Mouse (Mus musculus) thymus, postnatal 10 days (tissue): ENCODE results near the gene Degs2.
A peak's percentile ranks its signal among the peaks of the same experiment; 100 is the strongest.

Experiments used
- DNase-seq, 2 experiments: peaks; one replicate each; pipeline ENCODE4 v3.0.0; 2021; ENCODE audit warnings: low spot score in 2 of 2

The Degs2 gene

DNA sequence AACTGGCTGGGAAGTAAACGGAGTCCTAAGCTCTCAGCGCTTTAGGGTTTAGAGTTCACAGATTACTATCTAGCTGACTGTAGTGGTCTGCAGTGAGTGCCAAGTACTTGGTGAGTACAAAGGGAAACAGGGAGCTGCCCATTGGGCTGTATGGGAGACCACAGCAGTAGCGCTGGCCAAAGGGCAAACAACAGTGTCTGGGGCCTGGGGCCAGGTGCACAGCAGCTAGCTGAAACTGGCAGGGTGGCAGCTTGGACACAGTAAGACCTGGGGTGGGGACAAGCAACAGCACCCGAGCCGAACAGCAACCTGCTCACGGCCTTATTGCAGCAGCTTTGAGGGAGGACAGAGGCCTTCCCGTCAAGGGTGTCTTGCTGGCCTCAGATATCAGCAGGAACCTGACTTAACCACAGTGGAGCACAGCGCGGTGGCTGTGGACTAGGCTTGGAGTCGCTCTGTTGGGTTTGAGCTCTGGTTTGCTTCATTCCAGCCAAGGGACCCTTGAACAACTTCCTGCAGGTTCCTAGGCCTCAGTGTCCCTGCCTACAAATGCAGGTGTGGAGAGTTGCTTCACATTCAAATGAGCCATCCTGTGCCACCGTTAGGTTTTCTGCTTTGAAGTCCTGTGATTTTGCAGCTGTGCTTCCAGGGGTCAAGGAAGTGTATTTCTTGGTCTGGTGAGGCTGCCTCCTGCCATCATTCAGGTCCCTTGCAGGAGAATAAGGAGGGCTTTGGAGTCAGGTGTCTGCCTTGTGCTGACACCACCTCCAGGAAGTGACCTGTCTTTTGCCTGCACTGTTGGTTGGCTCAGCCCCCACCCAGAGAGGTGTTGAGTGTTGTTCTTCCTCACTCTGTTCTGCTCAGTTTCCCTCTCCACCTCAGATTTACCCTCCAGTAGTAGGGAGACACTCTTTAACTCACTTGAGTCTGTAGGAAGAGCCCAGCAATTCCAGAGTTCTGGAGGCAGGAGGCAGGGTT lies 48.5 kb downstream of the Degs2 start:
- DNase-seq = no peak

DNA sequence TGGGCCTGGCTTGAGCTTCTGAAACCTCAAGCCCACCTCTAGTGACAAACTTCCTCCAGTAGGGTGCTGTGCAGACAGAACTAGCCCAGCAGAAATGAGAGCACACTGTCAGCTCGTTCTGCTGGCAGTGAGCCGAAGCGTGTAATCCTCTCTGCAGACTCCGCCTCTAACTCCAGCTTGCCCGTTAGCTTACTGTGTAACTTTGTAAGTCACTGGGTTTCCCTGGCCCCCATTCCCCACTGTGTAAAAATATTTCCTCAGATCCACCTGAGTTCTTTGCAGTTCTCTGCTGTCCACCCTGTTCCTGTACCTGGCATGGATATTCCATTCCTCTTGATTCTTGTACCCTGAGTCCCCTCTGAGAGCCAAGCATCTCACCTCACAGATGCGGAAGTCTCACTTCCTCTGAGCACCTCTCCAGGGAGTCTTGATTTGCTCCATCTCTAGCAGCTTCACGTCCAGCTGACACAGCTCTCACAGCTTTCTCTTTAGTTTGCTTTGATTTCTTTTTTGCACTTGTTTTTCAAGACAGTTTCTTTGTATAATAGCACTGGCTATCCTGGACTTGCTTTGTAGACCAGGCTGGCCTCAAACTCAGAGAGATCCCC lies 51.0 kb downstream of the Degs2 start:
- no peak for DNase-seq

DNA sequence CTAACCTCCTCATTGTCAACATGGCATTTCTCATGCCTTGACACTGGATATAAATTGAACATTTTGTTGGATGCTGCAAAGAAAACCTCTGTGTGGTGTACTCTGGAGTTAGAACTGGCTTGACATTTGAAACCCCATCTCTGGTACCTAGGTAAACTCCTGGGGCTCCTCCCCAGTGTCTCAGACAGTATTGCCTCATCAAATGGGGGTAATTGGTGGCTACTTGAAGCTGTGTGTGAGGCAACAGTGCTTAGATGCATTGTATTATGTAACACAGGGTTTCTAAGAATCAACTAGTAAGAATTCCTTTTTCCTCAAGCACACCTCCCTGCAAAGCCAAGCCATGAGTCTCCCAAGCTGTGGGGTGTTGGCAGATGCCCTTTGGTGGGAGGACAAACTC lies 54.3 kb downstream of the Degs2 start:
- DNase-seq = no peak

DNA sequence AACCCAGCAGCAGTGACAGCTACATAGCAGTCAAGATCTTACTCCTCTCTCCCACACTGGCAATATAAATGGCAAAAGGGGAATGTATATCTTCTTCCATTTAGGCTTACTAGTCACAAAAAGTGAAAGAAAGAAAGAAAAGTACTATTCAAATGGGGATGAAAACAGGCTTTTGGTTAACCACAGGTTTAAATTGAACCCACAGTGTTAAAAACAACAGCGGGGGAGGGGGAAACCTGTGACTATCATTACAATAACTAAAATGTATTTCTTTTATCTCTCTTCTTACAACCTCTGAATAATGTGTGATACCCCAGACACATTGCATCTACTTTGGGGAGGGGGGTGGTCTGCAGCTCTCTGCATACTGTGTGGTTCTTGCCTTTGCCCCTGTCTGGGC lies 55.9 kb downstream of the Degs2 start:
- no peak for DNase-seq

DNA sequence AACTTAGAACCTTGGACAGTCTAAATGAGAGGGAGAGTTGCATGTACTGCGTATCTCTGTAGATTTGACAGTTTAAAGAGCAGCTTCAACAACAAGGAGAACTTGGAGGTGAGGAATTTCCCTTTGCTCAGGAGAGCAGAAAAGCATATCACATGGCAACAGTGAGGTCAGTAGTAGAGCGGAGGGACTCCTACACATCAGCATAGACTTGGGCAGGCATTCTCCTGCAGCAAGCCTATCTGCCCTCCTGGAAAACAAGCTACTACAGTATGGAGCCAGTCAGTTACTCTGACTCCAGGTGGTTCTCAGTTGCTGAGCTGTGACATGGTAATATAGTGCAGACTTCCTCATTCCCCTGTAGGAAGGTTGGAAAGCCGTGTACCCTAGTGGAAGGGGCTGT lies 60.1 kb downstream of the Degs2 start:
- no peak for DNase-seq

DNA sequence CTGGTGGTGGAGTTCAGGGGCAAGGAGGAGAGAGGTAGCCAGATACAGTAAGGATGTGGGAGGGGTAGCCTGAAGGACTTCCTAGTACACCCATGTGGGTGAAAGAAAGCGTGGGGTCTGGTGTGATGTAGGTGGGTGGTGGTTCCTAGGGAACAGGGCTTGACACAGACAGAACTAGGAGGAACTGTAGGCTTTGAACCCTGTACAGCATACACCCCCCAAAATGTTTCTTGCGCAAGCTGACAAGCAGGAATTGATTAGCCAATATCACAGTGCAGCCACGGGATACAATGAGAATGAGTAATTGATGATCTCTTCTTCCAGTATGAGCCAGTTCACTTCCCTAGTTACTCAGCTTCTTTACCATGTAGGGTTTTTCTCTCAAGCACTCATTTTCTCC lies 63.0 kb downstream of the Degs2 start:
- DNase-seq = no peak

DNA sequence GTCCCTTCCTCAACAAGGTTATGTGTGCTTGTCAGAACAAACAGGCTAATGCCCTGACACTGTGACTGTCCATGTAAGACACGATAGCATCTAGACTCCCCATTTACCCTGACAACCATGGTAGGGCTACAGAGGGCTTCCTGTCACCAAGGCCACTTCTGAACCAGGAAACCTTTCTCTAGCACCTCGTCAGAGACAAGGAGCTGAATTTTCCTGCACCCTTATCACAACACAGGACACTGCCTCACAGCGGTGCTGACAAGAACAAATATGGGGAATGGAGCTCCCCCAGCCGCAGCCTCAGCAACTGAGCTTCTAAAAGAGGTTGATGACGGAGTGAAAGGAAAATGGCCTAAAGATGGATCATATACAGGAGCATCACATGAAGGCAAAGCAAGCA lies 64.7 kb downstream of the Degs2 start:
- DNase-seq = no peak

DNA sequence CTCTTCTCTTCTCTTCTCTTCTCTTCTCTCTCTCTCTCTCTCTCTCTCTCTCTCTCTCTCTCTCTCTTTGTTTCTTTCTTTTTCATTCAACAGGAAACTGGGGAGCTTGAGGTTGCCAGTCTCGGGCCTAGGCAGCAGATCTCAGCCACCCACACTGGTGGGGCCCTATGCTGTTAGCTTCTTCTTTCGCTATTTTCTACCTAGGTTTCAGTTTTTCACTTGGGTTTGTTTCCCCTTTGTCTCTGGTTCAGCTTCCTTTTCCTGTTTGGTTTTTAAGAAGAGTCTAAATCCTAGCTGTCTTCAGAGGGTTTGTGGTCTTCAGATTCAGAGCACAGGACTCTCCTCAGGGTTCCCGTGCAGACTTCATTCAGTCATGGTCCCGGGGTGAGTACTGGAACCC lies 66.6 kb downstream of the Degs2 start:
- peak; percentile 42 to 56 for DNase-seq

DNA sequence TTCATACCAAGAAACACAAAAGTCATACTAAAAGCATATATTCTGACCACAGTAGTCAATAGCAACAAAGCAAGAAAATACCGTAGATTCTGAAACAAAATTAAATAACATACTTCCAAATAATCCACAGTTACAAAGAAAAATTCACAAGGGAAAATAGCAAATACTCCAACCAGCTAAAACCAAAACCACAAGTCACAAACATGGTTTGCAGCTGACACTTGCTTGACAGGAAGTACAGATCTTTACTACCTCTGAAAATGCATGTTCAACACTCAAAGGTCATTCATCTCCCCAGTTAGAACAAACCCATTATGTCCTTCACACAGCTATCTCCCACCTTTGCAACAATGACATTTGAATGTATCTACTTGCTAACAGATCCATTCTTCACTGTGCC lies 68.1 kb downstream of the Degs2 start:
- no peak for DNase-seq

DNA sequence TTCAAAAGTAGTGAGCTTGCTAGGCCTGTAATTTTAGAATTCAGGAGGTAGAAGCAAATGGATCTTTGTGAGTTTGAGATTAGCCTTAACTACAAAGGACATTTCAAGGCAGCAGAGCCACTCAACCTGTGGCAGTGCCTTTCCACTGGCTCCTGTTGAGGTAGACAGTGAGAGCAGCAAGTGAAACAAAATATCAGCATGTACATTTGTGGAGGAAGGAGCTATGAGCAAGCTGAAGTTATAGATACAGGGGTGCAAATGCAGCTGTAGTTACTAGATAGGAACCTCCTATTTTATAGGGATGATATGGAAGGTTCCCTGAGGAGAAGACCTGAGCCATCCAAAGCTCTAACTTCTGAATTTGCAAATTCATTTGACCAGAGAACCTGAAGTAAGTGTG lies 69.6 kb downstream of the Degs2 start:
- DNase-seq = no peak

DNA sequence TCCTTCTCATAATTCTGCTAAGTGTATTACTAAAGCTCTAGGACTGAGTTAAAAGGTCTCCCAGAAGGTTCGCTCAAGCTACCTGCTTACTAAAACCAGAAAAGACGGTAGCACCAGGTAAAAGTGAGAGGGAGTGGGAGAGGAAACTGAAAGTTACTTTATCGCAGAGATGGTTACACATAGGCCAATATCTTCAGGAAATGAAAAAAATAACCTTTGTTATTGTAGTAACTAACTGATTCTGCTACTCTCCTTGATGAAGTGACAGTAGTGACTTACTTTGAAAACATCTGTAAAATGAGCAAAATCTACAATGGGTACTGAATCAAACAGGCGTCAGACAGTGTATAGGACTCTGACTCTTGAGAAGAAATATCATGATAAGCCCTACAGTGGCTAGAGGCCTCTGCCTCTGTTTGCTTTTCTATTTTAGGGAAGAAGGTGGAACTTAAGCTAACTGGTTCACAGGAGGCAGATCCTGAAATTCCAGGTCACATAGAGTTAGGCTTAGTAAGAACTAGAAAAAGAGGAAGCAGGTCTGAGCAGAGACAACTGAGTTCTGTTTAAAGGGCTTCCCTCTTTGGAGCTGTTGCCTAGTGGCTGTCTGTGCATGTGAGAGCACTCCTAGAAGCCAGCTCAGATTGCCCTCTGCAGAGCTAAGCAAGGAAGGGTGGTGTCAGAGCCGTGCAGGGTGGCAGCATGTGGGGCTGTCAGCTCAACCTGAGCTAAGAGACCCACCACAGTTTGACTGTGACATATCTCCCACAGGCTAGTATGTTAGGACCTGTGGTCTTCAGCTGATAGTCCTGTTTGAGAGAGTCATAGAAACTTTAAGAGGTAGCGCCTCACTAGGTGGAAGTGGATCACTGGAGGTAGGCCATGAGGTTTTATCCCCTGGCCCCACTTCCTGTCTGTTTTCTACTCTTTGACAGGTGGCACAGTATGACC lies 71.1 kb downstream of the Degs2 start:
- DNase-seq = peak; percentile 35 to 38

DNA sequence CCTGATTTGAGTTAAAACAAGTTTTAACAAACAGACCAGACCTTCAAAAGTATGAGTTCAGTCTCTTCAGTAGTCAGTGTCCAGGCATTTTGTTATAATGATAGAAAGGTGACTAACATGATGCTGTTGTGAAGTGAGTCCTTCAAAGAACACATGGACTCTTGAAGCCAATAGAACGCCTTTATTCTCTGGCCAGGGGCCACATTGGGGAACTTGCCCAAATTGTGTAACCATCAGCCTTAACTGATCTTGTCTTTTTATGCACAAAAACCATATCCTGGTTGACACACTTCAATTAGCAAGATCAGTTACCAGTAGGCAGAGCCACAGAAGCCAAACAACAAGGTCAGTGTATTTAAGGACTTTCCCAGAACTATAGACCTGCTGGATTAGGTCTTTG lies 72.6 kb downstream of the Degs2 start:
- no peak for DNase-seq
